Mouse (Mus musculus) liver, postnatal 0 days (tissue): ENCODE results near the gene Scd1.

Experiments
- CTCF ChIP-seq: sonication (generic); IDR thresholded peaks from 2 replicates; pipeline ENCODE4 v1.5.1; 2016; ENCODE audit warnings: antibody characterized with exemption, low read depth
- EP300 ChIP-seq: IDR thresholded peaks from 2 replicates; pipeline ENCODE4 v1.6.1; 2016; ENCODE audit warnings: antibody characterized with exemption, low read depth, mild to moderate bottlenecking

DNA sequence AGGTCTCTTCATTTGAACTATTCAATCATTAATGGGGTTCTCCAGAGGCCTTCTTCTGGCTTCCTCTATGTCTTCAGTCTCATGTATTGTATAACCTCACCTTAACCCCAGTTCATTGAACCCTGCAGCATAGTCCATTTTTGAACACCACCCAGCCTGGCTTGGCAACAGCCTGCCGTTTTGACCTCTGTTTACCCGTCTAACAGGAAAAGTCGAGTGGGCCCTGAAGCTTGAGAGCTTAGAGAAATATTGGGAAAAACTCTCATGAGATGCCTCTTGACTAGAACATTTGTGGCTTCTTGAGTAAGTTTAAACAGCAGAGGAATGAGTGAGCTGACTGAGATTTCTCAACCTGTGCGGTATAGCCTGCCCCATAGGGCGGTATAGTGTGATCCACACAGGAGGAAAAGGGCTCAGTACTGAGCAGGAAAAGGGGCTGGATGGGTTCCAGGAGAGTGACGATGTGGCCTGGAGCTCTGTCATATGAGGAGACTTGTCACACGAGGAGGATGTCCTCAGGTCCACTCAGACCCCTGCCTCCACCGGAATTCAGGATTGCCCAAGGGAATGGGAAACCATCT, 14.5 kb upstream of the Scd1 start:
- TF ChIP-seq CTCF (no peak), EP300 (no peak)
